Mouse (Mus musculus): ENCODE measurements around the gene Sema5a.

- TF ChIP-seq CTCF (IDR thresholded peaks at IDR 0.05), result no peak
- TF ChIP-seq EP300 (IDR thresholded peaks at IDR 0.05), result no peak
Observed at GRCm38 (mm10) chr15:32575212-32575611, 330.6 kb downstream of the Sema5a start.
